Mouse (Mus musculus): Measurements from ENCODE around the gene Parp3. TPM values are rescaled to one million over a fixed set of nuclear protein-coding genes. Genes with fewer than 3 reads are reported as not detected.

Gene Parp3
- polyA plus RNA-seq, 1 experiment from 2014 or later, result 0.75 TPM

- Histone ChIP-seq H3K27ac (no peak overlapping the region), H3K27me3 (no peaks in the 10 kb centered on the region), H3K4me3 (replicated peaks) (no peak overlapping the region), H3K9ac (0 out of 2 replicates have a peak overlapping the region, but pooled peaks have one; percentile 10), H3K36me3 (peaks cover 7% of the 10 kb centered on the region), H3K4me1 (replicated peaks) (peaks cover 51% of the 10 kb centered on the region), H3K9me3 (replicated peaks) (no peaks in the 10 kb centered on the region), H3K4me2 (no peak overlapping the region)
- ATAC-seq (ENCODE audit: low read depth), result no peak
- 67% methylated on average over 7 of the region's 7 CpGs for WGBS (ENCODE audit: insufficient replicate concordance)
- DNase-seq, result peak; percentile 14
Measured at GRCm38 (mm10) chr9:106475046-106475445, 1.7 kb downstream of the Parp3 start.

DNA sequence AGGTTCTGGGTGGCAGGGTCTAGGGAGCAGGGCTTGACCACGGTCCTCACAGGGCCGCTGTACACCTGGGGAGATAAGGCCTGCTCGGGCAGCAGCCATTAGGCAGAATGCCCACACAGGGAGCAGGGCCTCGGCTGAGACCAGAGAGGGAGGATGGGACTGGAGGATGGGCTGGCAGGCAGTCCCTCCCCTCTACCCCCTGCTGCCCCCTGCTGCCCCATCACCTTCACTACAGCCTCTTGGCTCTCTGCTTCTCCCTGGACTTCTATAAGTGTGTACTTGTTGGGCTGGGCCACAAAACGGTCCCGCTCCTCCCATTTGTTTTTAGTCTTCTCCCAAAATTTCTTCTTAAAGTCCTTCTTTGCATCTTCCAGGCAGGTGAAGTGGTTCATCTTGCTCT lies 2.3 kb downstream of the Parp3 start:
- Histone ChIP-seq H3K4me2 (no peak overlapping the region), H3K4me3 (replicated peaks) (no peak overlapping the region), H3K27ac (no peak overlapping the region), H3K9me3 (replicated peaks) (no peaks in the 10 kb centered on the region), H3K27me3 (no peaks in the 10 kb centered on the region), H3K9ac (0 out of 2 replicates have a peak overlapping the region, but pooled peaks have one; percentile 10), H3K4me1 (replicated peaks) (peaks cover 56% of the 10 kb centered on the region), H3K36me3 (peaks cover under 1% of the 10 kb centered on the region; the same call in 1 of the 2 replicates)
- 4% methylated on average over 6 of the region's 6 CpGs for WGBS (ENCODE audit: insufficient replicate concordance)
- DNase-seq (peak; percentile 61), ATAC-seq (ENCODE audit: low read depth) (no peak)

- H3K36me3 ChIP-seq, result no peaks in the 10 kb centered on the region
- H3K4me2 ChIP-seq, result no peak overlapping the region
- ATAC-seq (ENCODE audit: low read depth), result no peak
- no peaks in the 10 kb centered on the region for H3K9me3 ChIP-seq (replicated peaks)
- peaks cover 49% of the 10 kb centered on the region for H3K4me1 ChIP-seq (replicated peaks)
- 78% methylated on average over 5 of the region's 5 CpGs for WGBS (ENCODE audit: insufficient replicate concordance)
- no peak overlapping the region for H3K9ac ChIP-seq
- no peak overlapping the region for H3K27ac ChIP-seq
- no peaks in the 10 kb centered on the region for H3K27me3 ChIP-seq
- peak; percentile 1 for DNase-seq
- no peak overlapping the region for H3K4me3 ChIP-seq (replicated peaks)
Measured at GRCm38 (mm10) chr9:106473753-106474105, 3.0 kb downstream of the Parp3 start.

DNA sequence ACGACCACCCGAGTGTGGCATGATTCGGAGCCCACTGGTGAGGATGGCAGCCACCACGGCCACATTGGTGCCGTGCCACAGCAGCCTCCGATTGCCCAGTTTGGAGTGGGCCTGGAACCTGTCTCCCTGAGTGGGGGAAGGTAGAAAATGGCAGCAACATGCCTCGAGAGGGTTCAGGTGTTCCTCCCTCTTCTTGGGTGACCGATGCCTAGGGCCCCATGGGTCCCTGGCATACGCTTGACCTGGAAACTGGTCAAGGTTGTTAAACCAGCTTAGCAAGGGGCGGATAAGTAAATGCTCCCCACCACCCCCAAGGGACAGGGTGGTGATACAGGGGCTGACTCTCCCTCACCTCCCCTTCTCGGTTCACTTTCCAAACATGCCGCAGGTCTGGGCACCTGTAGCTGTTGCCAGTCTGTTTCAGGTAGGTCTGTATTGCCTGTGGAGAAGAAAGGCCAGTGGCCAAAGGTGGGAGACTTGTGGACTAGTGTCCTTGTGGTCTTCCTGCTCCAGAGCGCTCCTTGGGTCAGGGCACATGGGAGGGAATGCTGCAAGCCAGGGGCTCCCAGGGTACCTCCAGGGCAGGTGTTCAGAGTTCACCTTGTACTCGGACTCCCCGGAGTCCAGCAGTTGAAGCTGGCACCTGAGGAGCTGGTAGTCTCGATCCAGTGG lies 3.5 kb downstream of the Parp3 start:
- H3K4me3 ChIP-seq (replicated peaks), result no peak overlapping the region
- WGBS (ENCODE audit: insufficient replicate concordance), result 79% methylated on average over 16 of the region's 16 CpGs
- H3K36me3 ChIP-seq, result no peaks in the 10 kb centered on the region
- ATAC-seq (ENCODE audit: low read depth) (no peak), DNase-seq (peak; percentile 0)
- H3K27me3 ChIP-seq, result no peaks in the 10 kb centered on the region
- H3K27ac ChIP-seq, result no peak overlapping the region
- H3K9ac ChIP-seq, result no peak overlapping the region
- H3K4me2 ChIP-seq, result no peak overlapping the region
- no peaks in the 10 kb centered on the region for H3K9me3 ChIP-seq (replicated peaks)
- peaks cover 44% of the 10 kb centered on the region for H3K4me1 ChIP-seq (replicated peaks)

- no peak overlapping the region for H3K9ac ChIP-seq
- 57% methylated on average over 4 of the region's 4 CpGs for WGBS (ENCODE audit: insufficient replicate concordance)
- no peak overlapping the region for H3K4me2 ChIP-seq
- H3K4me1 ChIP-seq (replicated peaks), result peaks cover 35% of the 10 kb centered on the region
- ATAC-seq (ENCODE audit: low read depth) (no peak), DNase-seq (no peak)
- no peak overlapping the region for H3K4me3 ChIP-seq (replicated peaks)
- no peaks in the 10 kb centered on the region for H3K27me3 ChIP-seq
- H3K27ac ChIP-seq, result no peak overlapping the region
- H3K36me3 ChIP-seq, result no peaks in the 10 kb centered on the region
- no peaks in the 10 kb centered on the region for H3K9me3 ChIP-seq (replicated peaks)
Measured at GRCm38 (mm10) chr9:106472321-106472720, 4.4 kb downstream of the Parp3 start.

- DNase-seq, result peak; percentile 1
- H3K9ac ChIP-seq, result no peak overlapping the region
- peaks cover 33% of the 10 kb centered on the region for H3K4me1 ChIP-seq (replicated peaks)
- 0 out of 2 replicates have a peak overlapping the region, but pooled peaks have one; percentile 13 for H3K4me2 ChIP-seq
- H3K27me3 ChIP-seq, result peaks cover 3% of the 10 kb centered on the region; the same call in 1 of the 2 replicates
- H3K36me3 ChIP-seq, result no peaks in the 10 kb centered on the region
- H3K27ac ChIP-seq, result no peak overlapping the region
- no peak overlapping the region for H3K4me3 ChIP-seq (replicated peaks)
- WGBS (ENCODE audit: insufficient replicate concordance), result 42% methylated on average over 5 of the region's 5 CpGs
- no peaks in the 10 kb centered on the region for H3K9me3 ChIP-seq (replicated peaks)
- ATAC-seq (ENCODE audit: low read depth), result no peak
Measured at GRCm38 (mm10) chr9:106471892-106472291, 4.9 kb downstream of the Parp3 start.

- 68% methylated on average over 14 of the region's 14 CpGs for WGBS (ENCODE audit: insufficient replicate concordance)
- Histone ChIP-seq H3K9ac (no peak overlapping the region), H3K4me1 (replicated peaks) (peaks cover 27% of the 10 kb centered on the region), H3K36me3 (no peaks in the 10 kb centered on the region), H3K4me2 (0 out of 2 replicates have a peak overlapping the region, but pooled peaks have one; percentile 13), H3K27me3 (peaks cover 8% of the 10 kb centered on the region), H3K4me3 (replicated peaks) (no peak overlapping the region), H3K9me3 (replicated peaks) (no peaks in the 10 kb centered on the region), H3K27ac (no peak overlapping the region)
- no peak for ATAC-seq (ENCODE audit: low read depth)
- DNase-seq, result no peak
Measured at GRCm38 (mm10) chr9:106470991-106471750, 5.6 kb downstream of the Parp3 start.

DNA sequence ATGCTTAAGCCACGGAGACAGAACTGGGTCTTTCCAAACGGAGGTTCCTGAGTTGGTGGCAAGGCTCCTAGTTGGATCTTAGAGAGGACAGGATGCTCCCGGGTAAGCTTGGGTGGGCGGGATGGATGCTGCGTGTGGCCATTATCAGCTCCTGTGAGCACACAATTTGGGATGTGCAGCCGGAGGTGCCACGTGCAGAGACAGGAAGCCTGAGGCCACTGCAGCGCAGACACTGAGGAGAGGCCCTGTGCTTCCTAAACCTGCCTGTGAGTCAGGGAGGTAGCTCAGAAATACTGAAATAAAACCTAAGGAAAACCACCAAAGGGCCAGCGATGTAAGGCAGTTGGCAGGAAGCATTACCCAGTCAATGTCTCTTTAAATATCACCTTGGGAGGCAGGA lies 7.0 kb downstream of the Parp3 start:
- Histone ChIP-seq H3K9me3 (replicated peaks) (no peaks in the 10 kb centered on the region), H3K27me3 (peaks cover 22% of the 10 kb centered on the region), H3K4me3 (replicated peaks) (no peak overlapping the region), H3K9ac (no peak overlapping the region), H3K27ac (no peak overlapping the region), H3K4me1 (replicated peaks) (peaks cover 24% of the 10 kb centered on the region), H3K4me2 (no peak overlapping the region), H3K36me3 (no peaks in the 10 kb centered on the region)
- no peak for DNase-seq
- WGBS (ENCODE audit: insufficient replicate concordance), result 38% methylated on average over 9 of the region's 9 CpGs
- no peak for ATAC-seq (ENCODE audit: low read depth)

DNA sequence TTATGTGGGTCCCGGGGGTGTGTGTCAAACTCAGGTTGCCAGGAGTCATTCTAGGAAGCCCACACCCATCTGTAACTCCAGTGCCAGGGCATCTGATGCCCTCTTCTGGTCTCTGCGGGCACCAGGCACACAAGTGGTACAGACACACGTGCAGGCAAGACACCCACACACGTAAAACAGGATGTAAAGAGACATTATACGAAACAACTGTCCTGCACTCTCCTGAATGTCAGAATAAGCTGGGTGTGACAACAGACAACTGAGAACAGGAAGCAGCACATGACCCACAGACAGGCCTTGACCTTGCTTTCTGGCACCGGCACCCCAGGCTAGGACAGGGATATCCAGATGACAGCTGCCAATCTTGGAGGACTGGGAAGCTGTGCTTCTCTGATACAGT lies 7.4 kb downstream of the Parp3 start:
- no peak overlapping the region for H3K27ac ChIP-seq
- H3K9me3 ChIP-seq (replicated peaks), result no peaks in the 10 kb centered on the region
- ATAC-seq (ENCODE audit: low read depth) (no peak), DNase-seq (no peak)
- WGBS (ENCODE audit: insufficient replicate concordance), result 43% methylated on average over 6 of the region's 6 CpGs
- no peaks in the 10 kb centered on the region for H3K36me3 ChIP-seq
- no peak overlapping the region for H3K4me2 ChIP-seq
- peaks cover 24% of the 10 kb centered on the region for H3K4me1 ChIP-seq (replicated peaks)
- H3K9ac ChIP-seq, result no peak overlapping the region
- H3K27me3 ChIP-seq, result peaks cover 27% of the 10 kb centered on the region
- H3K4me3 ChIP-seq (replicated peaks), result no peak overlapping the region

DNA sequence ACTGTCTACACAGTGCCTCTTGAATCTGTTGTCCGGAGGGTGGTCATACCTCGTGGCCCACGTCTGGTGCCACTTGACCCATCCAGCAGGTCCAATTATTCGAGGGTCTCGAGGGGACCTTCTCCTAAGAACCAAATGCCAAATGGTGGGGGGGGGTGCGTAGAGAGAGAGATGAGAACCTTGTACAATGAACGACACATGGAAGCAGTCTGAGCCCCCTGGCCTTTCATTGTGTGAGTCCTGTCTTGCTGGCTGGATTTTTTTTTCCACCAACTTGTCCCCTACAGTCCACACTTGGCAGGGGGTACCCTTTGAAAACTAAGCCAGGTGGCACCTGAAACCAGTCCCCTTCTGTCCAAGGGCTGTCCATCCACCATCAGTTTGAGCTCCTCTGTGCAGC lies 9.0 kb downstream of the Parp3 start:
- H3K27me3 ChIP-seq, result peaks cover 40% of the 10 kb centered on the region
- H3K4me1 ChIP-seq (replicated peaks), result peaks cover 21% of the 10 kb centered on the region
- ATAC-seq (ENCODE audit: low read depth) (no peak), DNase-seq (no peak)
- no peak overlapping the region for H3K27ac ChIP-seq
- no peaks in the 10 kb centered on the region for H3K36me3 ChIP-seq
- H3K4me2 ChIP-seq, result no peak overlapping the region
- no peak overlapping the region for H3K4me3 ChIP-seq (replicated peaks)
- H3K9ac ChIP-seq, result no peak overlapping the region
- 59% methylated on average over 7 of the region's 7 CpGs for WGBS (ENCODE audit: insufficient replicate concordance)
- no peaks in the 10 kb centered on the region for H3K9me3 ChIP-seq (replicated peaks)

GRCm38 (mm10) chr9:106466721-106467120 lies 10.0 kb downstream of the Parp3 start:
- no peak for DNase-seq
- Histone ChIP-seq H3K9ac (no peak overlapping the region), H3K27ac (no peak overlapping the region), H3K9me3 (replicated peaks) (no peaks in the 10 kb centered on the region), H3K4me1 (replicated peaks) (peaks cover 21% of the 10 kb centered on the region), H3K27me3 (peaks cover 40% of the 10 kb centered on the region), H3K4me3 (replicated peaks) (no peak overlapping the region), H3K36me3 (peaks cover 6% of the 10 kb centered on the region; the same call in 1 of the 2 replicates), H3K4me2 (no peak overlapping the region)
- ATAC-seq (ENCODE audit: low read depth), result no peak
- WGBS (ENCODE audit: insufficient replicate concordance), result 68% methylated on average over 6 of the region's 6 CpGs

Measured in liver, embryonic 13.5 days (tissue).